Mouse (Mus musculus) CD4-positive naive resting alpha-beta T cell, adult 76 days (primary cell): ENCODE data around the gene Gm5849. TPM values are rescaled to one million over a fixed set of nuclear protein-coding genes. Genes with fewer than 3 reads are reported as not detected.

Experiments
- total RNA-seq: library from RNA; stranded (reverse); gene quantifications from one replicate; pipeline ENCODE4 v1.2.4, GENCODE M21; 2023

Gm5849 gene
- not detected for total RNA-seq

DNA sequence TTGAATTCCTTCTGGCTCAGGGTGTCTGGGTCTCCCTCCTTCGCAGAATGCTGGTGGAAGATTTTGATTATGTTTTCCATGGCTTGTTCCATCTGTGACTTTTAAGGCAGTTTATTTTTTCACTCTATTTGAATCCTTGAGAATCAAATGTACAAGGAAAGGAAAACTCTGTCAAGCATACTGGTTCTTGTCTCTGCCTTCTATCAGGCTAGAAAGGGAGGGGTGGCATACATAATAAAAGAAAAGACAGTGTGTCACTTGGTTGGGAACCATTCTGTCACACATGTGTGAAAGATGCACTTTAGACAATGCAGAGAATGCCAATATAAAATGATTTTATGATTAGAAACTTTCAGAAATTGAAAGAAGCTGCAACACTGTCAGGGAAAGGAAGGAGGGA lies at the start of gene Gm5849:
TSS of gene Gm5849 (minus strand) at position 101 of the 400 bp plus-strand sequence.

GRCm38 (mm10) chr3:90726606-90727005 lies 51.1 kb downstream of the Gm5849 start, which contains the start of gene Pglyrp4:
Pglyrp4 (plus strand) TSS chr3:90726906.

Other genes with a start within 250 kb of the Gm5849 start
- gene S100a16, start 240.6 kb downstream of the Gm5849 start, total RNA-seq: not detected
- gene S100a3, start 217.3 kb downstream of the Gm5849 start, total RNA-seq: not detected
- not detected for gene S100a2, start 187.6 kb downstream of the Gm5849 start, total RNA-seq
- not detected for gene Gm42674, start 176.0 kb downstream of the Gm5849 start, total RNA-seq
- gene S100a4, start 174.1 kb downstream of the Gm5849 start, total RNA-seq: 13.8 TPM
- not detected for gene S100a5, start 169.4 kb downstream of the Gm5849 start, total RNA-seq
- gene S100a6, start 165.0 kb downstream of the Gm5849 start, total RNA-seq: 8.2 TPM
- gene S100a7a, start 123.9 kb downstream of the Gm5849 start, total RNA-seq: not detected
- 16.9 TPM for gene S100a8, start 108.9 kb downstream of the Gm5849 start, total RNA-seq
- gene S100a9, start 82.2 kb downstream of the Gm5849 start, total RNA-seq: 25.7 TPM
- not detected for gene Pglyrp4, start 51.0 kb downstream of the Gm5849 start, total RNA-seq